Mouse (Mus musculus) right cerebral cortex, adult 18-20 months (tissue): ENCODE data around the gene Vamp8.

Experiments
- DNase-seq: peaks from one replicate; pipeline ENCODE4 v3.0.0; 2022; ENCODE audit warnings: mixed read lengths

Gene Vamp8

DNA sequence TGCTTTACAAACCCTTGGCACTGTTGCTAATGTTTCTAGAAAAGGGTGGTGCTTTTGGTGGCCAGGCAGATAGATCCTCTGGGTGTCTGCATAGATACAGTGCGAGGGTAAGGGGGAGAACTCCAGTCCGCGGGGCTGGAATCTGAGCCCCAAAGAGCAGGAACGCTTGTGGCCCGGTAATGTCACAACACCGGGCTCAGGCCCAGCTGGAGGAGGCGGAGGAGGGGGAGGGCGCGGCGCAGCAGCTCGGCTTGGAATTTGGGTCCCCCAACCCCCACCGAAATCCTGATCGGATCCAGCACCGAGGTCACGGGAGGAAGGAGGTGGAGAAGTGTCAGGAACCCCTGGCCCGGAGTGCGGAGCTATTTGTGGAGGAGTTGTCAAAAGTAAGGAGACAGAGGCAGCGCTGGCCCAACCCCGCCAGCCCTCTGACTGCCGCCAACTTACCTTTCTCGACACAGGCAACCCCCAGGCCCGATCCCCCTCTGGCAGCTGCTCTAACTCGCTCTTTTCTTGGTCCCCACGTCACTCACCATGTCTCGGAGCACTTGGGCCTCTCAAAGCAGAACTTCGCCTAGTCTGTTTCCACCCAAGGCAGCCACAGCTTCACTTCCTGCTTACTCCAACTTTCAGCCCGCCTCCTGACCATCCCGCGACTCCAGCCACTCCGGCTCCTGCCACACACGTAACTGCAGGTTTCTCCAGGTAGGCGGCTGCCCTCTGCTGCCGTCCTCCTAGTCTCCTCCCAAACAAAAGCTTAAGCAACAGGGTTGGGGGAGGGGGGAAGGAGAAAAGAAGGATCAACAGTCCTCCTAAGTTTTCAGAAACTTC lies at the start of gene Vamp8:
Gene Vamp8 (minus strand): TSS at position 763 of the 831 bp plus-strand sequence.
- peak; percentile 47 for DNase-seq

DNA sequence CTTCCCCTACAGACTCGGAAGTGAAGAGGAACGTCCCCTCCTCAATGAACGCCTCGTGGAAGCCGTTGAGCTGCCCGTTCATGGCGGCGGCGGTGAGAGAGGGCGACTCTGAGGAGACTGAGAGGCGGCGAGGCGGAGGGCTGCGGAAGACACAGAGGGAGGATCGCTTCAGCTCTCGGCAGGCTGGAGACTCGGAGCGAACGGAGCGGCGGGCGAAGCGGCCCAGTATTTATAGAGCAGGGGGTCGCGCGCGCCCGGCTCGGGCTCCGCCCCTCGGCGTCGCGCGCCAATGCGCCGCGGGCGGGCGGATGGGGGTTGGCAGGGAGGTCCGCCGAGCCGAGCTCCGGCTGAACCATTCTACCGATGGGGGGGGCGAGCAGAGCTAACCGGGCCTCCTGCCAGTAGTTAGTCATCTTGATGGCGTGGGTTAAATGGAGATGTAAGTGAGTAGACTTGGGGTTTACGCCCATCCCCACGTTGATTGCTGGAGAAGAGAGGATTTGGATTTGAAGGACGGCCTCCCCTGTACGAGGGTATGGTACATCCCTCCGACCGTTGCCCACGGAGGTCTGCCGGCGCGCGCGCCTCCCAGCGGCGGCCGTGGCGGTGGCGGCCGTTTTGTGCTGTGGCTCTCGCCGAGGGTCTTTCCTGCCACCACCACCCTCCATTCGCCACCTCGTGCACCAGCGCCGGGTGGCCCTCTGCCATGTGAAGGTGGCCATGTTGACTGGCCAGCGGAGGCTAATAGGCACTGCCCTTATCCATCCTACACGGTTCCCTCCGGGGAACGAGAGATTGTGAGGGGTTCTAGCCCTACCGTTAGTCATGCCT lies 49.1 kb upstream of the Vamp8 start, which contains the start of gene Mat2a:
Gene Mat2a (minus strand): TSS at position 204 of the 831 bp plus-strand sequence.
- DNase-seq = peak; percentile 96

DNA sequence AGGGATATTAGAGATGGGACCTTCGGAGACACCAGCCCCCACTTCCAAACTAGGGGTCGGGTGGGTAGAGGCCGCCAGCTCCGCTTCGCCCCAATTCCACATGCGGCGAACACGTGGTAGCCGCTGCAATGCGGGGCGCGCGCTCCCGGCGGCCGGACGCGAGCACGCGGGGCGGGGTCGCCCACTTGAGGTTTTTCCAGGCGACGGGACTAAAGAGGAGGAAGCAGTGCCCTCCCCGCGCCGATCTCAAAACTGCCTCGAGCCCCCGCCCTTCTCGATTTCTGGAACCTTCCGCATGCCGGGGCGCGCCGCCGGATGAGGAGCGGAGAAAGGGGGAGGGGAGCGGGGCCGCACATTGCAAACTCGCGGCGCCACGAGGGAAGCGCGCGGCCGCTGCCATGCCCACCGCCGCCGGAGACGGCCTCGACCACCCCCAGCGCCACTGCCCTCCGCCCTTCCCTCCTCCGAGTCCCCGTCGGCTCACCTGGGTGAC lies 48.4 kb upstream of the Vamp8 start:
- peak; percentile 93 for DNase-seq

DNA sequence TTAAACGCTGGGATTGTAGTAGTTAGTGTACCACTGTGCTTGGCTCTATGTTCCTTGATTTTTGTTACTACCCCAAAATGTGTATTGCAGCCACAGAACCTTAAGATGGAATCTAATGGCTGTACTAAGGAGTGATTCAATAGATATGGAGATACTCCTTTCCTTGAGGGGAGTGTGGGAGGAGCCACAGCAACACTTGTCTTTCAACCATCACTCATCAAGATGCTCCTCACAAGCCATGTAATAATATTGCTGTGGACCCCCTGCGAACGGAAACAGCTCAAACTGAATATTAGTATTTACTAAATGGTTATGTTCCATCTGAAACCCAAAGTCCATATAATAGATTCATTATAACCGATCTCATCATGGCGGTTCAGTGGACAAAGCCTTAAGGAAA lies 47.7 kb upstream of the Vamp8 start:
- DNase-seq = no peak

DNA sequence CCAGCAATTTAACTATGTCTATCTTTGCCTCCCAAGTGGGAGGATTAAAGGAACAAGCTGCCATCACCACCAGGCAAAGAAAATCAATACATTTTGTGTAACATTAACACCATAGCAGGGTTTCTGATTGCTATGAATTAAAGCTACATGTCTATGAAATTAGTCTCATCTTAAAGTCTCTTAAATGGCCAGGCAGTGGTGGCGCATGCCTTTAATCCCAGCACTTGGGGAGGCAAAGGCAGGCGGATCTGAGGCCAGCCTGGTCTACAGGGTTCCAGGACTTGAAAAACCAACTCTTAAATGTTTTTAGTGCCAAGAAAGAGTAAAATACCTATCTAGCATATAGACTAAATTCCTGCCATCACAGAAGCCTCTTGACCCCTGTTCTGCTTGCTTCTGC lies 41.6 kb upstream of the Vamp8 start:
- no peak for DNase-seq

DNA sequence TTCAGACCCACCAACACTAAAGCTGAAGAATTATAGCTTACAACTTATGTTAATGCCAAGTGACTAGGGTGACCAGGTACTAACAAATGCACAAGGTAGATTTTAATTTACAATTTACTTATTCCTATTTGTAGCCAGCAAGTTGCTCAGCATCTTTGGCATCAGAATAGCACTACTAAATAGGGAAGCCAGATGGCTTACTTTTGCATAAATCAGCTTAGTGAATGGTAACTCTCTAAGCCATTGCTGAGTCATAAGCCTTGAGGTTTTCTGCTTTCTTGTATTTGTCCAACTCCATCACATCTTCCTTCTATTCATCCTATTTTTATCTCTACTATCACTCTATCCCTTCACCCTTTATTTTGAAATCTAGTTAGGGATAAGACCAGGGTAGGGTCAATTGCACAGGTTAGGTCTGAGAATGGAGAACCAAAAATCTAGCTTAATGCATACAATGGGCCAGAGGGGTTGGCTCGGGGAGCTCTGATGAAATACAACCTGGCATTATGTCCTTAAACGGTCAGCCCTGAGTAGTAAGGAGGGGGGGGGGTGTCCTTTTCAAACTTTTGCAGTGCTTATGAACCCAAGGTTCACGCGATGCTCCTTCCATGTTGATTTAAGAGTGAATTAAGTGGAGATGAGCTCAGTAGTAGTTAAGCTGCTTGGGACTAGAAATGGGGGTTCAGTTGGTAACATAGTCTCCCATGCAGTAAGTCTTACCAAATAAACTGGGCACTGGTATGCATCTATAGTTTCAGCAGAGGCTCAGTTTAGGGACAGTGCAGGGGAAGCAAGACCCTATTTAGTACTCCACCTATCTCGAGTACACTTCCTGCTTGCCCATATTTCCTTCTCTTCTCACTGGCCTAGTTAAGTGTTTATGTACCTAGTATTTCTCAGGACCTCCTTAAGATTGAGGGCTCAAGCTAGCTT lies 40.8 kb upstream of the Vamp8 start:
- no peak for DNase-seq

DNA sequence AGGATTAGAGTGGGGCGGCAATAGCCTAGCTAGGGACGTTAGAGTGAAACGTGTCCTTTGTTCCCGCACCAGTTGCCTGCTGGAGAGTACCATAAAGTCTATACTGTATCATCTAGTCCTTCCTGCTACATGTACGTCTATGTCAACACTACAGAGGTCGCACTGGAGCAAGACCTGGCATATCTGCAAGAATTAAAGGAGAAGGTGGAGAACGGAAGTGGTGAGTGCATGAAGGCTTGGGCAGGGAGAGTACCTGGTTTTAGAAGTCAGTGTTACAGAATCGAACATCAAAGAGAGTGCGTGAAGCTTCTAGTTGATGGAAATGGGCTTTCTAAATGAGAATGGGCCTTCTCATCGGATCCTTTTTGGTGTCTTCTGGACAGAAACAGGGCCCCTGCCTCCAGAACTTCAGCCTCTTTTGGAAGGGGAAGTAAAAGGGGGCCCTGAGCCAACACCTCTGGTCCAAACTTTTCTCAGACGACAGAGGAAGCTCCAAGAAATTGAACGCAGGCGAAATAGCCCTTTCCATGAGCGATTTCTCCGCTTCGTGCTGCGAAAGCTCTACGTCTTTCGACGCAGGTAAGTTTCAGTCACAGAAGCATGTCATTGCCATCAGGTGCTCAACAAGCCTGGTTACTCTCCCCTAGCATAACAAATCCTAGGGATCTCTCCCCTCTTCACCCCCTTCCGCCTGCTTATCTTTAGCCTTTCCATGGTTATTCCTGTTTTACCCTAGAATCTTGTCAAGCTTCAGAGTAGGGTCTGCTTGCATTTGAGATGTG lies 38.7 kb upstream of the Vamp8 start:
- no peak for DNase-seq

DNA sequence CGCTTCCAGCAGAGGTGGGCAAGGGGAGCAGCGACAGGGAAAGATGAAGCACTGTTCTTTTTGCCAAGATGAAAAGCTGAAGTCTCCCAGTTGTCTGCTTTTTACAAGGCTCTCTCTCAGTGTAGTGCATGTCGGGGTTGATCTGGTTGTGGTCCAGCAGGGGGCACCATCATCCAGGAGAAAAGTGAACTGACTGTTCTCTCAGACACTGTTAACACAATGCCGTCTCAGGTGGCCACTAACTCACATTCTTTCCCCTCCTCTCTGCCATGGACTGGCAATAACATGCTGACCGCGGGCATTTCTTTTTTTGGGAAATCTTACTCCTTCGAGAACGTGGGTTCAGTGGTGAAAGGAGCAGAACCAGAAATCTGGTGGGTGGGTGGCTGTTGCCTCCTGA lies 37.5 kb upstream of the Vamp8 start:
- DNase-seq = peak; percentile 75

DNA sequence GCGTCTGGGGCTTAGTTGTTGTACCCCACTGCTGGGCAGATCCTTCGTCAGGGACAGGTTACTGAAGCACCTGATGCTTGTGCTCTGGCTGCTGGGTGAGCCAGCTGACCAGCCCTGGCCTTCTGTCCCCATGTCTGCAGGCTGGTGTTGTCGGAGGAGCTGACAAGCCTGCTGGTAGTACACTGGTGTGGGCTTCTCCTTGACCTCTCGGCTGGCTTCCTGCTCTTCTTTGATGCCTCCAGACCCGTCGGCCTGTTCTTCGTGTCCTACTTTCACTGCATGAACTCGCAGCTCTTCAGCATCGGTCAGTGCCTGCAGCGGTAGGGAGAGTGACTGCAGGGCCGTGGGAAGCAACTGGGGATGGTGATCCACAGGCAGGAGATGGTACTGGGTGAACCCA lies 35.1 kb upstream of the Vamp8 start:
- no peak for DNase-seq

DNA sequence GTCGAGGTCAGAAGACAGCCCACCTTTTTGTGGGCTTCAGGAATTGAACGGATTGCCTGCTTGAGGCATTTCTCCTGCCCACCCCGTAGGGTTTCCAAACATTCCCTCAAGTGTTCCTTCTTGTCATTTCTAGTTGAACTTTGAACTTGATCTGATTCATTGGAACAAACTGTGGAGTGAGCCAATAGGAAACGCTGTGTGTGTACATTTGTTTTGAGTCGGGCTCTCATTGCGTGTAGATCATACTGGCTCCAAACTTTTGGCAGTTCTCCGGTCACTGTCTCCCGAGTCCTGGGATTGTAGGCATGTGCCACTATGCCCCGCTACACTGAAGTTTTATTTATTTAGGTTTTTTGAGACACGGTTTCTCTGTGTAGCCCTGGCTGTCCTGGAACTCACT lies 30.4 kb upstream of the Vamp8 start:
- DNase-seq = no peak

DNA sequence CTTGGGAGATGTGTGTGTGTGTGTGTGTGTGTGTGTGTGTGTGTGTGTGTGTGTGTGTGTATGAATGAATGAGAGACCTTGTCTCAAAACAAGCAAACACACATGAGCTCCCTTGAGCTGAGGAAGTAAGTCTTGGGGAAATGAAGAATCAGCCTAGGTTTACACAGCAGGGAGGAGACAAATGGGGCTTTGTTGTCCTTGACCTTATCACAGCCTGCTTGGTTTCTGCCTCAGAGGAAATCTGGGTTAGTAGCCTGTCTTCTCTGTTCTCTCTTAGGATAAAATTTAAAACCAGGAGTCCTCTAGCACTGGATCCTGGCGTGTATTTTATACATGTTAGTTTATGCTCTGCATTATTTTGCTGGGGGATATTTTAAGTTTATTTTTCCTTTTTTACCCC lies 29.3 kb upstream of the Vamp8 start:
- no peak for DNase-seq

DNA sequence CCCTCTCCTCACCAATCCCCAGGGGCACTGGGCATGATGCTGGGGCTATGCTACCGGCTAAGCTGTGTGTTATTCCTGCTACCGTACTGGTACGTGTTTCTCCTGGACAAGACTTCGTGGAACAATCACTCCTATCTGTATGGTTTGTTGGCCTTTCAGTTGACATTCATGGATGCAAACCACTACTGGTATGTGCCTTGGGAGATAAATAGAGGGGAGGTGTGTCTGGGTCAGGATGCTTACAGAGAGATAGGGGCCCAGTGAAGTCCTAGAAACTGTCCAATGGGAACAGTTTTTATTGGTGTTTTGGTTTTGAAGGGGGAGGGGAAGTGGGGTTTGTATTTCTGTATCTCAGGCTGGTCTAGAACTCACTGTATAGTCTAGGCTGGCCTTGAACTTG lies 27.8 kb upstream of the Vamp8 start:
- DNase-seq = no peak

DNA sequence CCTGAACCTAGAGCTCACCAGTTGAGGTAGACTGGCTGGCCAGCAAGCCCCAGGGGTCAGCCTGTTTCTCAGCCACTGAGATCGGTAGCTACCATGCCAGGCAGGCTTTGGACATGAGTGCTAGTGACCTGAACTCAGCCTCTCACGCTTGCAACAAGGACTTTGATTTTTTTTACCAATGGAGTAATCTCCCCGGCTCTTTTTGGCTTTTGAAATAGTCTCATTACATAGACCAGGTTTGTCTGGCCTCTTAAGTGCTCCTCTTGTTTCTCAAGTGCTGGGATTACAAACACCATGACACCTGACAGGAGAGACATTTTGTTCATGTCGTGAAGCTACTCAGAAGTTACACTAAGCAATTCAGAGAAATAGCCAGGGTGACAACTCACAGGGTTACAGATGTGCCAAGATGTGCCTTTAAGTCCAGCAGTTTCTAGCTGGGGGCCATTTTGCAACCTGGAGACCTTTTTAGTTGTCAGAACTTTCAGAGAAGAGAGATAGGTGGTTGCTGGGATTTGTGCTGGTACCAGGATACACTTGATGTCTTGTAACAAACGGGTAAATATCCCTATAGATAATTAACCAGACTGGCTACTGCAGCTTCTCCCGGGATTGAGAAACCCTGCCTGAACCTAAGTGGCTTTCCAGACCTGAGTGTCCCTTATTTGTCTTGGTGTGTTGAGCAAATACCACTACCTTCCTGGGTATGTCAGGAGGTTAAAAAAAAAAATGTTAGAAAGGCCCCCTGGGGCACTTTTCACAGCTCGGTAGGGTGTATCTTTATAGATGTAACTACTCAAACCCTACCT lies 25.7 kb upstream of the Vamp8 start:
- DNase-seq = no peak

DNA sequence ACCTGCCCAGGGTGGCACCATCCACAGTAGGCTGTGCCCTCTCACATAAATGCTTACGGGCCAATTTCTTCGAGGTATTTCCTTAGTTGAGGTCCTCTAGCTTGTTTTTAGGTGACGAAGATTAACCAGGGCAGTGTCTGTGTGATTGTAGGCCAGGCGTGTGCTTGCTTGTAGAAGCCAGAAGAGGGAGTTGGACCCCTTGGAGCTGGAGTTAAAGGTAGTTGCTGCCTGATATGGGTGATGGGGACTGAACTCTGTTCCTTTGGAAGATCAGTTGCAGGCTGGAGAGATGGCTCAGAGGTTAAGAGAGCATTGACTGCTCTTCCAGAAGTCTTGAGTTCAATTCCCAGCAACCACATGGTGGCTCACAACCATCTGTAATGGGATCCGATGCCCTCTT lies 24.7 kb upstream of the Vamp8 start:
- no peak for DNase-seq

DNA sequence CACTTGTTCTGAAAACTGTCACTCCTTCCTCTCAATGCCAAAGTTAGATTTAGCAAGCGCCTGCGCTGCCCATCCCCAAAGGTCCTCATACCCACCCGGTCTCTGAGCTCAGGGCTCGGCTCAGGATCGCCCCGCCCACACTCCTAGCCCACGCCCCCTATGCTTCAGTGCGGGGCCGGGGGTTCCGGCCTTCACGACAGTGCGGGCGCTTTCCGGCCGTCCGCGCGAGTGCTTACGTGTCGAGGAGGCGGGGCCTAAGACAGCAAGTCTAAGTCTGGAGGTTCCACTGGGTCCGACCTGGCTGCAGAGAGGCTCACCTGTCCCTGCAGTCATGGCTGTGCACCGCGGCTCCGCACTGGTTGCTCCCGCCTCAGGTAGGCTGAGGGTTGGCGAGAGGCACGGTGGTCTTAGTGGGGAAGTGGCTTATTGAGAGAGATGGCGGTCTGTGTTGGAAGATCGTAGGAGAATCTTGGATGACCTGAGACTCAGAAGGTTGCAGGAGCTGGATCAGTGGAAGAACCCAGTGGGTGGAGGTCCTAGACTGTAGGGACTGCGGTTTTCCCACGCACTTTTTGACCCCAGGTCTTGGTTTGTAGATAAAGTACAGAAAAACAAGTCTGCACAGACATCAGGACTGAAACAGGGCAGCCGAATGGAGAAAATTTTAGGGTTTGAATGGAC lies 23.7 kb upstream of the Vamp8 start, which contains the start of gene Ggcx:
Gene Ggcx (plus strand): TSS at position 233 of the 681 bp plus-strand sequence.
- DNase-seq = peak; percentile 95

DNA sequence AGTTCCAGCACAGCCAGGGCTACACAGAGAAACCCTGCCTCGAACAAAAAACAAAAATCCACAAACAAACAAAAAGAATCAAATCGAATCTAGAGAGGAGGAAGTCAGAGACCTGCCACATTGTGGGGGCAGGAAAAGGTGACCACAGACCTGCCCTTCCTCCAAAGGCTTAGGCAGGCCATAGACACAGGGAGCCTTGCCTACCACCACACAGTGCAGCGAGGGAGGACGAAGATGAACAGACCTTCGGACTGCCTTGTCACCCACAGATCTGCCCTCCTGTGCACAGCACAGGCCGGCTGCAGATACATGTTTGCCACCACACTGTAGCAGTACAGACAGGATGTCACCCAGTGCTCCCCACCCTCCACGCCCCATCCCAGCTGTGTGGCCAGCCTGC lies 20.0 kb upstream of the Vamp8 start:
- no peak for DNase-seq

DNA sequence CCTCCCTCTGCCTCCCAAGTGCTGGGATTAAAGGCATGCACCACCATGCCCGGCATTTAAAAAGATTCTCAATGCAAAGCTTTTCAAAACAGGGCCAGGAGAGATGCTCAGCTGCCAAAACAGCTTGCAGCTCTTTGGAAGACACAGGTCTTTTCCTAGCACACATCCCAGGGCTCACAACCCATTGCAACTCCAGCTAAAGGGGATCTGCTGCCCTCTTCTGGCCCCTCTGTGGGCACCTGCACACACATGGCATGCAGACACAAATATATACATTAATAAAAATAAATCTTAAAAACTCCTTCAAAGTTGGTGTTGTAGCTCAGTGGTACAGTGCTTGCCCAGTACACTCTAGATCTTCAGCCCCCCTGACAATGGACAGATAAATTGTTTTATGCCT lies 19.5 kb upstream of the Vamp8 start:
- DNase-seq = no peak

DNA sequence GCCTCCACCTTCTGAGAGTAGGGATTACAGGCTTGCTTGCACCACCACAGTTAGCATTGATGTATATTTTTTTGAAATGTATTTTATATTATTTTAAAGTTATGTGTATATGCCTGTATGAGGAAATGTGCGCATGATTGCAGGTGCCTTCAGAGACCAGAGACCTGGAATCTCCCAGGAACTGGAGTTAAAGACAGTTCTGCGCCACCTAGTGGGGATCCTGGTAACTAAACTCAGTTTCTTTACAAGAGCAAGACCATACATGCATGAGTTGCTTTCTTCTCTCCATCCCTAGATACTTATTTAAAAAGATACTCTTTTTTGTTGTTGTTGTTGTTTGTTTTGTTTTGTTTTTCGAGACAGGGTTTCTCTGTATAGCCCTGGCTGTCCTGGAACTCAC lies 19.1 kb upstream of the Vamp8 start:
- peak; percentile 64 for DNase-seq

DNA sequence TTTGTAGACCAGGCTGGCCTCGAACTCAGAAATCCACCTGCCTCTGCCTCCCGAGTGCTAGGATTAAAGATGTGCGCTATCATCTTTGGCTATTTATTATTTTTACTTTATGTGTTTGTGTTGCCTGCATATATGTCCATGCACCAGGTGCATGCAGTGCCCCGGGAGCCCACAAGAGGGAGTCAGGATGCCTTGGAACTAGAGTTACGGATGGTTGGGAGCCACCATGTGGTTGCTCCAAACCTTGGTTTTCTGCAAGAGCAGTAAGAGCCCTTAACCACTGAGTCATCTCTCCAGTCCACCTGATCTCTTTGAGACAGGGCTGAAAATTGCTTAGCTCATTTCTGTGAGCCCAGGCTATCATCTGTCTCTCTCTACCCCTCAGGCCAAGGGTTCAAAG lies 16.6 kb upstream of the Vamp8 start:
- peak; percentile 83 for DNase-seq

DNA sequence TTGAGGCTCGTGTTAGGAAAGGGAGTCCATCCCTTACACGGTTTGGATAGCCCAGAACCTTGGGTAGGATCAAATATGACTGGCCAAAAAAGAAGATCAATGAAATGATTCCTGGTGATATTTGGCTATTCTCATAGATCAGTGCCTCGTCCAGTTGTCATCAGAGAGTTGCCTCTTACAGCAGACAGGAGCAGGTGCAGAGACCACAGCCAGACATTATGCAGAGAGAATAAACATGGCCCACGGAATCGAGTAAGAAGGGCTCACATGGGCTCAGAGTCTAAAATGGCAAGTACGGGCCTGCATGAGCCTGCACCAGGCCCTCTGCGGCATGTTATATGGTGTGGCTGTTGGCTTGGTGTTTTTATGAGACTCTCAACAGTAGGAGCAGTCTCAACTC lies 14.9 kb upstream of the Vamp8 start:
- no peak for DNase-seq
